Mouse (Mus musculus): ENCODE data around the gene Ogg1. TPM values are rescaled to one million over a fixed set of nuclear protein-coding genes. Genes with fewer than 3 reads are reported as not detected.
"Not testable (repeated sequence)": the region's sequence is repeated elsewhere in the genome, so short reads cannot be mapped to it uniquely, and the experiment has no call there.

The Ogg1 gene
- polyA plus RNA-seq, 1 experiment from 2014 or later, result 6.1 TPM

DNA sequence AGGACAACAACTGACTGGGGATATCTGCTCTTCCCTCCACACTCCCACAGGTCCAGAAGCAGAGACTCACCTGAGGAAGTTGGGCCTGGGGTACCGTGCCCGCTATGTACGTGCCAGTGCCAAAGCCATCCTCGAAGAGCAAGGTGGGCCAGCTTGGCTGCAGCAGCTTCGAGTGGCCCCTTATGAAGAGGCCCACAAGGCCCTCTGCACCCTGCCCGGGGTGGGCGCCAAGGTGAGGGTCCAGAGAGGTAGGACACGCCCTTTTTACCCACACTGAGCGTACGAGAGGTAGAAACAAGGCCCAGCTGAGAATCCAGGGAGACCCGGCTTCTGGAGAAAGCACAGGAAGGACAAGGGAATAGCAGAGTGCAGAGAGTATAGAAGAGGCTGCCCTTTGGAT is 4.9 kb downstream of the Ogg1 start:
- Histone ChIP-seq H3K4me3 (no peak overlapping the region), H3K36me3 (peaks cover 27% of the 10 kb centered on the region), H3K27ac (no peak overlapping the region), H3K27me3 (no peaks in the 10 kb centered on the region), H3K9me3 (replicated peaks) (no peaks in the 10 kb centered on the region), H3K4me2 (no peak overlapping the region), H3K4me1 (replicated peaks) (peaks cover 19% of the 10 kb centered on the region), H3K9ac (no peak overlapping the region)
- no peak for ATAC-seq (replicated peaks; ENCODE audit: insufficient number of reproducible peaks, insufficient read depth, low FRiP score, low read depth)
- WGBS, result 92% methylated on average over 11 of the region's 11 CpGs

DNA sequence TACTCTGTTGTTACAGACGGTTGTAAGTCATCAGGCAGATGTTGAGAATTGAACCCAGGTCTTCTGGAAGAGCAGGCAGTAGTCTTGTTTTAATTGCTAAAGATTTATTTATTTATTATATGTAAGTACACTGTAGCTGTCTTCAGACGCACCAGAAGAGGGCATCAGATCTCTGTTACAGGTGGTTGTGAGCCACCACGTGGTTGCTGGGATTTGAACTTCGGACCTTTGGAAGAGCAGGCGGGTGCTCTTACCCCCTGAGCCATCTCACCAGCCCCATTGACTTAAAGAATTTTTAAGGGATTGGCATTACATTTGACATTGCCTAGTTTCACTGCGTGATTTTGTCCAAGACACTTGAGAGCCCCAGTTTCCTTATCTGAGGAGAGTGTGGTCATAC is 6.0 kb downstream of the Ogg1 start:
- not testable (repeated sequence) for H3K9me3 ChIP-seq (replicated peaks); ATAC-seq (replicated peaks; ENCODE audit: insufficient number of reproducible peaks, insufficient read depth, low FRiP score, low read depth); H3K27me3 ChIP-seq; H3K4me3 ChIP-seq; H3K9ac ChIP-seq
- Histone ChIP-seq H3K4me1 (replicated peaks) (peaks cover 26% of the 10 kb centered on the region), H3K27ac (peak overlapping the region; percentile 78), H3K4me2 (peak overlapping the region; percentile 47), H3K36me3 (peaks cover 29% of the 10 kb centered on the region)
- WGBS, result 80% methylated on average over 6 of the region's 6 CpGs

DNA sequence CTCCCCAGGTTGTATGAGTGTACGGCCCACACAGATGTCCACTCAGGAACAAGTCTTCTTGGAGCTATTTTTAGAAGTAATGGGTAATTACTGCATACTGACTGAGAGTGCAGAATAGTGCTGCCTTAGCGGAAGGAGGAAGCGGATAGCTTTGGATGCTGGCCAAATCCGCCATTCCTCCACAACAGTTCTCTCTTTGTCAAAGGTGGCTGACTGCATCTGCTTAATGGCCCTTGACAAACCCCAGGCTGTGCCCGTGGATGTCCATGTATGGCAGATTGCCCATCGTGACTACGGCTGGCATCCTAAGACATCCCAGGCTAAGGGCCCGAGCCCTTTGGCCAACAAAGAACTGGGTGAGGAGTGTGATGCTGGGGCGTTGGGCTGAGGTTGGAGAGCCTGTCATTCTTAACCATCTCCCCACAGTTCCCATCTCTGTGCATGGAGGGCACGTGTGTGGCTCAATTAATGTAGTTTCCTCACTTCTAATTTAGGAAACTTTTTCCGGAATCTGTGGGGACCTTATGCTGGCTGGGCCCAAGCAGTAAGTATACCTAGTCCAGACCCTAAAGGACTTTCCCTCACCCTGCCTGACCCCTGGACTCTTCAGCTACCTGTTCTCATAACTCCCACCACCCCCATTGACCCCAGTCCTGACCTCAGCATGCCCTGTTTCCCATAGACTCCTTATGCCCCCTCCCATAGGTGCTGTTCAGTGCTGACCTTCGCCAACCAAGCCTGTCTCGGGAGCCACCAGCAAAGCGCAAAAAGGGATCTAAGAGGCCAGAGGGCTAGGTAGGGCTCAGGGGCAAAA is 6.6 kb downstream of the Ogg1 start:
- H3K9ac ChIP-seq, result no peak overlapping the region
- H3K4me1 ChIP-seq (replicated peaks), result peaks cover 25% of the 10 kb centered on the region
- peak; percentile 49 for ATAC-seq (replicated peaks; ENCODE audit: insufficient number of reproducible peaks, insufficient read depth, low FRiP score, low read depth)
- 42% methylated on average over 14 of the region's 14 CpGs for WGBS
- H3K4me2 ChIP-seq, result peak overlapping the region; percentile 47
- H3K27ac ChIP-seq, result peak overlapping the region; percentile 78
- H3K27me3 ChIP-seq, result no peaks in the 10 kb centered on the region
- no peaks in the 10 kb centered on the region for H3K9me3 ChIP-seq (replicated peaks)
- no peak overlapping the region for H3K4me3 ChIP-seq
- peaks cover 35% of the 10 kb centered on the region for H3K36me3 ChIP-seq

DNA sequence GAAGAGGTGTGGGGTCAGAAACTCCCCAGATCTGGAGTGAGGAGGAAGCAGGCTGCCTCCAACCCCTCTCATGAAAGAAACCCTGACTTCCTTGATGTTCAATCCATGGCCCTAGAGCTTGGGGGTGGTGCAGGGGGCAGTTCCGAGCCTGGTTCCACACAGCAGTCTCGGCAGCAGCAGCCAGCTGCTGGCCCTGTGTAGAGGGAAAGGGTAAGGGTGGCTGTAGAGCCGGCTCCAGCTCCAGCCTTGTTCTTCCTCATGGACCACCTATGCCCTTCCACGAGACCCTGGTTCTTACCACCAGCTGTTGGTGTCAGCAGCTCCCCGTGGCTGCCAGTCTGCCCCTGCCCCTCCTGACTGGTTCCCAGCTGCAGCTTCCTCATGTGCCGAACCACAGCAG is 7.4 kb downstream of the Ogg1 start:
- H3K4me3 ChIP-seq, result no peak overlapping the region
- H3K4me2 ChIP-seq, result no peak overlapping the region
- ATAC-seq (replicated peaks; ENCODE audit: insufficient number of reproducible peaks, insufficient read depth, low FRiP score, low read depth), result no peak
- H3K36me3 ChIP-seq, result peaks cover 44% of the 10 kb centered on the region
- H3K27ac ChIP-seq, result 0 out of 2 replicates have a peak overlapping the region, but pooled peaks have one; percentile 9
- H3K27me3 ChIP-seq, result no peaks in the 10 kb centered on the region
- H3K4me1 ChIP-seq (replicated peaks), result peaks cover 24% of the 10 kb centered on the region
- WGBS, result 79% methylated on average over 6 of the region's 6 CpGs
- no peak overlapping the region for H3K9ac ChIP-seq
- H3K9me3 ChIP-seq (replicated peaks), result no peaks in the 10 kb centered on the region

DNA sequence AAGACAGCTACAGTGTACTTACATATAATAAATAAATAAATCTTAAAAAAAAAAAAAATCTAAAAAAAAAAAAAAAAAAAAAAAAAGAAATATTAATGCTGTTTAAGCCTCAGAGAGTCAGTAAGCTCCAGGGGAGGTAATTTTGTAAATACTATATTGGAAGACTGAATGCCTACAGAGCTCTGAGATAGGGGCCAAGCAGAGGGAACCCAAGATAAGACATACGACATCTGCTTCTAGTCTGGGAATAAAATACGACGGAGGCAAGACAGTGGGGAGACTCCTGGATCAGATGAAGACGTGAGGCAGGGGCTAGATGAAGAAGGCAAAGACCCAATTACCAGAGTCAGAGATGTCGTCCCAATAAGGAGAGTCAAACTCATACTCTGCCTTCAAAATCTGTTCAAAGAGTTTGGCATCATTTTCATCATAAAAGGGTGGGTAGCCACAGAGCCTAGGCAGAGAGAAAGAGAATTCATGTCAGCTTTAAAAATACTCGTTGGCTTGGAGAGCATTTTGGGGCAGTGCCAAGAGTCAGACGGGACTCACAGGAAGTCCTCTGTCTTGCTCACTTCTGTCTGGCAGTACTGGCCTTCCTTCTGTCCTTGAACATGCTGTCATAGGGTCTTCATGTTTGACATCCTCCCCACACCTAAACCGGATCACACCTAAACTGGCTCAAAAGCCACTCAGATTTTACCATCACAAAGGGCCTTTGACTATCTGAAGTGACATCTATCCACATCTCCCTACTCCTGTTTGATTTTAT is 10.3 kb downstream of the Ogg1 start:
- no peak overlapping the region for H3K4me3 ChIP-seq
- peak overlapping the region; percentile 10; the same call in 1 of the 2 replicates for H3K9ac ChIP-seq
- ATAC-seq (replicated peaks; ENCODE audit: insufficient number of reproducible peaks, insufficient read depth, low FRiP score, low read depth), result no peak
- no peak overlapping the region for H3K4me2 ChIP-seq
- H3K9me3 ChIP-seq (replicated peaks), result no peaks in the 10 kb centered on the region
- peaks cover 54% of the 10 kb centered on the region for H3K36me3 ChIP-seq
- no peaks in the 10 kb centered on the region for H3K27me3 ChIP-seq
- H3K4me1 ChIP-seq (replicated peaks), result peaks cover 30% of the 10 kb centered on the region
- WGBS, result 38% methylated on average over 8 of the region's 8 CpGs
- H3K27ac ChIP-seq, result peak overlapping the region; percentile 56

DNA sequence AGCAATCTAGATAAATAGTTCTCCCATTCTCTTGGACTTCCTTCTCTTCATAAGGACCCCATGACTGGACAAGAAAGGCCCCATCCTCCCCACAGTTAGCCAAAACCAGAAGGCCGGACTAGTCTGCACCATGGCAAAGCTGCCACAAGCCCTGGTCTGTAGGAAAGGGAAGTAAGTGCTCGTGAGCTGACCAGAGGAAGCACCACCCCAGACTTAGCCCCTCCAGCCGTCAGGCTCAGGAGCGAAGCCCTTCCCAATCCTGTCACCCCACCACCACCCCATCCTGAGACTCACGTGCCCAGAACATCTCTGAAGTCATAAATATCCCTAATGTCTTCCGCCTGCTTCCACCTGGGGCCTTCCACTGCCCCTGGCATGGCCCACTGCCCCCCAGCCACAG is 14.8 kb downstream of the Ogg1 start:
- no peak overlapping the region for H3K4me3 ChIP-seq
- H3K27ac ChIP-seq, result 0 out of 2 replicates have a peak overlapping the region, but pooled peaks have one; percentile 11
- H3K36me3 ChIP-seq, result peaks cover 27% of the 10 kb centered on the region; the same call in 1 of the 2 replicates
- H3K9me3 ChIP-seq (replicated peaks), result no peaks in the 10 kb centered on the region
- H3K4me2 ChIP-seq, result peak overlapping the region; percentile 21; the same call in 1 of the 2 replicates
- peak overlapping the region; percentile 7; the same call in 1 of the 2 replicates for H3K9ac ChIP-seq
- no peak for ATAC-seq (replicated peaks; ENCODE audit: insufficient number of reproducible peaks, insufficient read depth, low FRiP score, low read depth)
- no peaks in the 10 kb centered on the region for H3K27me3 ChIP-seq
- WGBS, result 71% methylated on average over 6 of the region's 6 CpGs
- peaks cover 40% of the 10 kb centered on the region for H3K4me1 ChIP-seq (replicated peaks)

DNA sequence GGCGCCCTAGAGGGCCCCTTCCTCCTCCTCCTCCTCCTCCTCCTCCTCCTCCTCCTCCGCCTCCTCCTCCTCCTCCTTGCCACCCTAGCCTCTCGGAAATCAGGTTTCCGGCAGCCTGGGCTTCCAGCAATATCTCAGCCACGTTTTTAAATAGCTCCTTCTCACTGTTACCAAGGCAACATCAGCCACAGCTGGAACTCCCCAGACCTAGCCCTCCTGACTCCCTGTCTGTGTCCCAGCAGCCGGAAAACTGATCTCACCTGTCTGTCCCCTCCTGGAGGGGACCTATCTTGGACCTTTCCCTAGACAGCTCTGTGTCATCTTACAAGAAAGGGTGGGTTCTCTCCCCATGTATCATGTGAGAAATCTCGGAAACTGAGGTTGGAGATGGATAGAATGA is 15.5 kb downstream of the Ogg1 start:
- H3K9ac ChIP-seq, result no peak overlapping the region; the same call in 1 of the 2 replicates
- H3K27ac ChIP-seq, result peak overlapping the region; percentile 82

DNA sequence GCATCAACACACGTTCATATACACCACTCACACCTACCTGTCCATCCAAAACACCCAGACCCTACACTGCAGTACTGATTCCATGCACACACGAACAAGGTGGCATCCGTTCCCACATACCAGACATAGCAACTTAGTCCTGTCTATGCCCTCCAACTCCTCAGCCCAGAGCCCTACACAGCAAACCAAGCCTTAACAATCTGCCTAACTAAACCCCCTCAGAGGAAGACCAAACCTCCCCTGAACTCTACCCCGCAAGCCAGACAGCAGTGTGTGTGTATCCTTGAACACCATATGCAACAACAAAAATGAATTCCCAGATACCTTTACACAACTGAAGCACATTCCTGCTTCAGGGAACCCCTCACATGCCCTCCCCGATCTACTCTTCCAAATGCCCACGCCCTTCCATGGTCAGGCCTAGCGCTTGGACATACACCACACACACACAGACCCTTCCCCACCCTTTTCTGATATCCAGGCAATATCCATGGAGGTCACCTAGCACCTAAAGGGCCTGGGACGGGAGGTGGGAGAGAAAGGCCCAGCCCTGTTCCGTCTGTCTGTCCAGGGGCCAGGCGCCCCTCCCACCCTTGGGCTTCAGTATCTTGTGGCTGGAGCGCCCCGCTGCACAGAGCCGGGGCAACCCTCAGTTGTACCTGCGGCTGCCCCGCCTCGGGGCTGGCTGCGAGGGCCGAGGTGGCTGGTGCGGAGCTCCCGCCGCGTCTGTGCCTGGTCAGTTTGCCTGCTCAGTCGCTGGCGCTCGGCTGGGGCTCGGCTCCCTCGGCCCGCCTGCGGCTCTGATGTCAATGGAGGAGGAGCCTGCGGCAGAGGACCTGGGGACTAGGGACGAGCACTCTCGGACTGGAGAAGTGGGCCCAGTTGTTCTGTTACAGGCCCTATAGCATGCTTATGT is 16.7 kb downstream of the Ogg1 start, which contains the start of gene Camk1:
Camk1 (minus strand) TSS at position 808 of the 916 bp plus-strand sequence.
- H3K27ac ChIP-seq, result peak within 1 kb of the TSS; percentile 82
- no peaks in the 10 kb centered on the region for H3K9me3 ChIP-seq (replicated peaks)
- peaks cover 30% of the 10 kb centered on the region for H3K4me1 ChIP-seq (replicated peaks)
- no peaks in the 10 kb centered on the region for H3K27me3 ChIP-seq
- peak within 1 kb of the TSS; percentile 82 for H3K9ac ChIP-seq
- 9% methylated on average over 32 of the region's 32 CpGs for WGBS
- H3K36me3 ChIP-seq, result peaks cover 18% of the 10 kb centered on the region; the same call in 1 of the 2 replicates
- H3K4me2 ChIP-seq, result peak within 1 kb of the TSS; percentile 80
- ATAC-seq (replicated peaks; ENCODE audit: insufficient number of reproducible peaks, insufficient read depth, low FRiP score, low read depth), result peak; percentile 86
- H3K4me3 ChIP-seq, result peak within 1 kb of the TSS; percentile 73

More for the DNA sequence above, 15.5 kb downstream of the Ogg1 start:
- peaks cover 27% of the 10 kb centered on the region; the same call in 1 of the 2 replicates for H3K36me3 ChIP-seq
- H3K4me3 ChIP-seq, result peak overlapping the region; percentile 73
- WGBS, result 20% methylated on average over 6 of the region's 7 CpGs
- H3K4me2 ChIP-seq, result peak overlapping the region; percentile 80
- no peaks in the 10 kb centered on the region for H3K27me3 ChIP-seq
- ATAC-seq (replicated peaks; ENCODE audit: insufficient number of reproducible peaks, insufficient read depth, low FRiP score, low read depth), result no peak
- no peaks in the 10 kb centered on the region for H3K9me3 ChIP-seq (replicated peaks)
- peaks cover 35% of the 10 kb centered on the region for H3K4me1 ChIP-seq (replicated peaks)

DNA sequence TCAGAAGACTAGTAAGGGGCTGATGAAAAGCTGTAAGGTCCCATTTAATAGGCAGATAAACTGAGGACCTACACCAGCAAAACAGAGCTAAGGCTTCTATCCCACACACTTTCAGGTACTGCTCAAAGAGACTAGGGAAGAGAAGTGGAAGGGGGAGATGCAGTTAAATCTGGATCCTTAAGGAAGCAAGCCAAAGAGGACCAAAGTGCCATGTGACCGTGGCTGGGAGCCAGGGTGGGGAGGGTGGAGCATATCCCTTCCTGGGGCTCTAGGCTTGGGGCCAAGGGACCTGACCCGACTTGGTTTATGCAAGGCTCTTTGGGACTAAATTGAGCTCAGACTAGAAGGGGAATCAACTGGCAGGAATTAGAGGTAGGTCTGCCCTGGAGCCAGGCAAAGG is 17.5 kb downstream of the Ogg1 start:
- Histone ChIP-seq H3K36me3 (peaks cover 9% of the 10 kb centered on the region; the same call in 1 of the 2 replicates), H3K27me3 (no peaks in the 10 kb centered on the region), H3K9me3 (replicated peaks) (no peaks in the 10 kb centered on the region), H3K4me2 (peak overlapping the region; percentile 80), H3K4me3 (peak overlapping the region; percentile 73), H3K27ac (peak overlapping the region; percentile 82), H3K4me1 (replicated peaks) (peaks cover 30% of the 10 kb centered on the region), H3K9ac (no peak overlapping the region)
- 20% methylated on average over 2 of the region's 2 CpGs for WGBS
- ATAC-seq (replicated peaks; ENCODE audit: insufficient number of reproducible peaks, insufficient read depth, low FRiP score, low read depth), result peak; percentile 31; the same call in 1 of the 2 replicates

DNA sequence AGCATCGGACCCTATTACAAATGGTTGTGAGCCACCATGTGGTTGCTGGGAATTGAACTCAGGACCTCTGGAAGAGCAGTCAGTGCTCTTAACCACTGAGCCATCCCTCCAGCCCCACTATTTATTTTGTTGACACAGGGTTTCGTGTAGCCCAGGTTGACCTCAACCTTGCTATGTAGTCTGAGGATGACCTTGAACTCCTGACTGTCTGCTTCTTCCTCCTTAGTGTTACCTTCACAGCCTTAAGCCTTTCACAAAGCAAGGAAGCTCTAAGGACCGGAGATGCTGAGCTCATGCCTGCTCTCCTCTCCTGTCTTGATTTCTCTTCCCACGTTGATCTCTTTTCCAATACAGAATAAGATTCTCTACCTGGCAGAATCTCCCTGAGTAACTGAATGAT is 20.1 kb downstream of the Ogg1 start:
- Histone ChIP-seq H3K27ac (no peak overlapping the region), H3K4me2 (no peak overlapping the region), H3K9me3 (replicated peaks) (no peaks in the 10 kb centered on the region), H3K4me3 (no peak overlapping the region), H3K27me3 (no peaks in the 10 kb centered on the region), H3K9ac (no peak overlapping the region), H3K4me1 (replicated peaks) (peaks cover 25% of the 10 kb centered on the region), H3K36me3 (no peaks in the 10 kb centered on the region)
- no peak for ATAC-seq (replicated peaks; ENCODE audit: insufficient number of reproducible peaks, insufficient read depth, low FRiP score, low read depth)
- WGBS, result 75% methylated on average over 4 of the region's 4 CpGs
